ENCODE assay signal across 11 mouse cellular contexts in genomic region chr9:20606269-20606668, GRCm38 (mm10). TPM values are rescaled to one million over a fixed set of nuclear protein-coding genes. Genes with fewer than 3 reads are reported as not detected.
A peak's percentile ranks its signal among the peaks of the same experiment; 100 is the strongest.
DNase-seq lines count a peak whose midpoint lies in the region; ATAC-seq and TF ChIP-seq lines count a peak whose summit lies in the region.
"Had no signal": no experiment of that assay in that cellular context is flagged by ENCODE, and none has a peak within 500 bp of the region (broad histone marks: within the 10 kb centered on the region; RNA-seq: fewer than 3 reads in every experiment).

No protein-coding gene starts in this region.

- TF ChIP-seq RAD21 in MEL (IDR thresholded peaks at IDR 0.05; ENCODE audit: low read depth, low read length), result no peak

- 98% methylated on average over 1 of the region's 1 CpGs for WGBS in hindbrain, embryonic 10.5 days
- WGBS in hindbrain, embryonic 11.5 days, result 97% methylated on average over 1 of the region's 1 CpGs
- 100% methylated on average over 1 of the region's 1 CpGs for WGBS in hindbrain, embryonic 16.5 days
- whole genome bisulfite sequencing in midbrain, embryonic 16.5 days, result 92% methylated on average over 1 of the region's 1 CpGs

- peak overlapping the region; percentile 99; the same call in 1 of the 2 replicates for H3K27ac ChIP-seq in hindbrain, embryonic 10.5 days
- H3K27ac ChIP-seq in hindbrain, embryonic 11.5 days (ENCODE audit: low read depth, low read length), result no peak overlapping the region
- no peak overlapping the region for H3K27ac ChIP-seq in MEL (ENCODE audit: control insufficient read depth, low read depth, low read length)
- H3K27ac ChIP-seq in hindbrain, embryonic 16.5 days (ENCODE audit: low read depth, low read length), result no peak overlapping the region
- peak overlapping the region; percentile 99 for H3K27ac ChIP-seq in midbrain, embryonic 16.5 days (ENCODE audit: low read length)

- H3K79me2 ChIP-seq in MEL (ENCODE audit: control insufficient read depth, insufficient read depth, low read length, poor library complexity), result peaks cover 3% of the 10 kb centered on the region; the same call in 1 of the 2 replicates

- TF ChIP-seq POLR2A in MEL (IDR thresholded peaks at IDR 0.05; ENCODE audit: control insufficient read depth in 1 of 2, insufficient read depth in 1 of 2, low read depth in 1 of 2, low read length in 2 of 2, poor library complexity in 1 of 2), result no peak; a peak in 1 of 4 replicates

- peak overlapping the region; percentile 83; the same call in 1 of the 2 replicates for H3K4me3 ChIP-seq in hindbrain, embryonic 10.5 days
- no peak overlapping the region for H3K4me3 ChIP-seq in hindbrain, embryonic 11.5 days (ENCODE audit: low read depth, low read length)
- H3K4me3 ChIP-seq in MEL (ENCODE audit: control insufficient read depth in 1 of 2, insufficient read depth in 1 of 2, low read depth in 2 of 2, low read length in 2 of 2), result peak overlapping the region in 1 of 2 experiments; percentile 84; a peak in 1 of 4 replicates
- no peak overlapping the region for H3K4me3 ChIP-seq in hindbrain, embryonic 16.5 days (ENCODE audit: low read length)
- H3K4me3 ChIP-seq in midbrain, embryonic 16.5 days (ENCODE audit: low read depth, low read length), result no peak overlapping the region

- no peak overlapping the region for H3K4me2 ChIP-seq in hindbrain, embryonic 11.5 days (replicated peaks; ENCODE audit: low read depth, low read length)
- peak overlapping the region; percentile 66 for H3K4me2 ChIP-seq in hindbrain, embryonic 16.5 days (ENCODE audit: low read length)
- H3K4me2 ChIP-seq in midbrain, embryonic 16.5 days (ENCODE audit: low read length), result peak overlapping the region; percentile 64

- H3K9ac ChIP-seq in hindbrain, embryonic 11.5 days (ENCODE audit: low read depth, low read length), result no peak overlapping the region
- no peak overlapping the region for H3K9ac ChIP-seq in MEL (ENCODE audit: control insufficient read depth, low read depth, low read length, poor library complexity, severe bottlenecking)
- no peak overlapping the region for H3K9ac ChIP-seq in hindbrain, embryonic 16.5 days (ENCODE audit: low read depth, low read length)
- H3K9ac ChIP-seq in midbrain, embryonic 16.5 days (ENCODE audit: low read depth, low read length), result no peak overlapping the region

- peaks cover 4% of the 10 kb centered on the region; the same call in 1 of the 2 replicates for H3K9me3 ChIP-seq in hindbrain, embryonic 10.5 days
- H3K9me3 ChIP-seq in hindbrain, embryonic 11.5 days (ENCODE audit: control insufficient read depth, low read length), result no peaks in the 10 kb centered on the region
- H3K9me3 ChIP-seq in MEL (replicated peaks; ENCODE audit: insufficient read depth, low read length), result no peaks in the 10 kb centered on the region
- H3K9me3 ChIP-seq in hindbrain, embryonic 16.5 days (ENCODE audit: control insufficient read depth, low read length), result no peaks in the 10 kb centered on the region
- H3K9me3 ChIP-seq in midbrain, embryonic 16.5 days (replicated peaks; ENCODE audit: control insufficient read depth, low read length, poor library complexity, severe bottlenecking), result no peaks in the 10 kb centered on the region
- H3K9me3 ChIP-seq: liver, embryonic 15.5 days had no signal

- no peak for TF ChIP-seq EP300 in MEL (IDR thresholded peaks at IDR 0.05; ENCODE audit: low read depth in 1 of 2, low read length in 2 of 2)

- H3K27me3 ChIP-seq in hindbrain, embryonic 10.5 days (ENCODE audit: insufficient read depth, poor library complexity, severe bottlenecking), result no peaks in the 10 kb centered on the region
- no peaks in the 10 kb centered on the region for H3K27me3 ChIP-seq in hindbrain, embryonic 11.5 days (ENCODE audit: control insufficient read depth, insufficient read depth, low read length)
- no peaks in the 10 kb centered on the region for H3K27me3 ChIP-seq in MEL (ENCODE audit: control insufficient read depth in 1 of 2, insufficient read depth in 2 of 2, low read length in 2 of 2)
- H3K27me3 ChIP-seq in hindbrain, embryonic 16.5 days (replicated peaks; ENCODE audit: control insufficient read depth, insufficient read depth, low read length), result no peaks in the 10 kb centered on the region
- no peaks in the 10 kb centered on the region for H3K27me3 ChIP-seq in midbrain, embryonic 16.5 days (ENCODE audit: control insufficient read depth, insufficient read depth, low read depth, low read length)
- H3K27me3 ChIP-seq: liver, embryonic 15.5 days had no signal

- peaks cover 20% of the 10 kb centered on the region for H3K36me3 ChIP-seq in hindbrain, embryonic 10.5 days
- H3K36me3 ChIP-seq in hindbrain, embryonic 11.5 days (ENCODE audit: control insufficient read depth, insufficient read depth, low read length), result no peaks in the 10 kb centered on the region
- H3K36me3 ChIP-seq in MEL (ENCODE audit: control insufficient read depth in 1 of 2, insufficient read depth in 2 of 2, low read length in 2 of 2), result peaks cover 0 to 11% of the 10 kb centered on the region in 2 experiments; a peak in 2 of 4 replicates
- peaks cover 9% of the 10 kb centered on the region; the same call in 1 of the 2 replicates for H3K36me3 ChIP-seq in hindbrain, embryonic 16.5 days (ENCODE audit: control insufficient read depth, insufficient read depth, low read length)
- peaks cover 9% of the 10 kb centered on the region; the same call in 1 of the 2 replicates for H3K36me3 ChIP-seq in midbrain, embryonic 16.5 days (ENCODE audit: control insufficient read depth, insufficient read depth, low read length)

- H3K4me1 ChIP-seq in hindbrain, embryonic 10.5 days (replicated peaks), result peaks cover 9% of the 10 kb centered on the region
- no peaks in the 10 kb centered on the region for H3K4me1 ChIP-seq in hindbrain, embryonic 11.5 days (replicated peaks; ENCODE audit: control insufficient read depth, insufficient read depth, low read length)
- H3K4me1 ChIP-seq in MEL (ENCODE audit: control insufficient read depth in 1 of 2, insufficient read depth in 2 of 2, low read length in 2 of 2), result peaks cover 0 to 3% of the 10 kb centered on the region in 2 experiments; a peak in 2 of 4 replicates
- peaks cover 6% of the 10 kb centered on the region for H3K4me1 ChIP-seq in hindbrain, embryonic 16.5 days (ENCODE audit: control insufficient read depth, insufficient read depth, low read depth, low read length)
- H3K4me1 ChIP-seq in midbrain, embryonic 16.5 days (ENCODE audit: control insufficient read depth, insufficient read depth, low read length), result peaks cover 10% of the 10 kb centered on the region

- DNase-seq in hindbrain, embryonic 10.5 days (ENCODE audit: low spot score), result no peak
- no peak for DNase-seq in hindbrain, embryonic 11.5 days (ENCODE audit: low spot score)
- DNase-seq in MEL (ENCODE audit: low read depth, low spot score), result peak; percentile 30
- DNase-seq in retina, postnatal 1 day, result no peak
- DNase-seq: adrenal gland, adult 2 months; cerebellum, adult 2 months had no signal

- ATAC-seq in hindbrain, embryonic 11.5 days (ENCODE audit: low FRiP score), result no peak
- ATAC-seq in hindbrain, embryonic 16.5 days, result no peak
- no peak for ATAC-seq in midbrain, embryonic 16.5 days
- no peak for ATAC-seq in inflammation-experienced regulatory T-cells, adult 6 months
- no peak for ATAC-seq in megakaryocyte progenitor cell, adult 5-6 weeks (replicated peaks; ENCODE audit: poor library complexity)

- TF ChIP-seq CTCF in MEL (IDR thresholded peaks at IDR 0.05 in 2 of 3, conservative IDR thresholded peaks at IDR 0.05 in 1 of 3; ENCODE audit: control insufficient read depth in 1 of 3, insufficient read depth in 1 of 3, low read depth in 2 of 3, low read length in 3 of 3, poor library complexity in 1 of 3, severe bottlenecking in 1 of 3), result no peak

RNA-seq across cellular contexts. Expression of gene Zfp846, which starts 25.2 kb away (rescaled TPM):
- polyA plus RNA-seq in hindbrain, embryonic 10.5 days (2016; fragmentation: Nextera tagmentation; extraction: Ambion mirVana), result 17.8 and 20.0 TPM in 2 replicates
- 26.3 and 34.1 TPM in 2 replicates for polyA plus RNA-seq in hindbrain, embryonic 11.5 days (2014; fragmentation: Nextera tagmentation; extraction: Ambion mirVana)
- 7.8 and 10.2 TPM in 2 replicates for total RNA-seq in MEL (2012; rRNA removed)
- polyA plus RNA-seq in MEL (2012; ENCODE audit: insufficient read depth in 1 of 2, insufficient read length in 2 of 2, low read depth in 1 of 2, low replicate concordance in 2 of 2, missing spikeins in 1 of 2), result 10 to 100 TPM in 1 of 2 experiments, not detected in 1; 11.2 TPM
- 41.7 and 43.4 TPM in 2 replicates for polyA plus RNA-seq in hindbrain, embryonic 16.5 days (2015; fragmentation: Nextera tagmentation; extraction: Ambion mirVana)
- 48.1 and 55.5 TPM in 2 replicates for polyA plus RNA-seq in midbrain, embryonic 16.5 days (2015; fragmentation: Nextera tagmentation; extraction: Ambion mirVana)
- 10 to 100 TPM in 2 of 3 experiments, 1 to 10 TPM in 1; 7.2 to 15.1 (median 14.0) TPM for polyA plus RNA-seq in inflammation-experienced regulatory T-cells, adult 6 months (2017; shearing (Covaris generic))
- total RNA-seq in megakaryocyte progenitor cell, adult 5-6 weeks (2015), result 9.5 and 12.0 TPM in 2 replicates
- 4.7 and 5.6 TPM in 2 replicates for total RNA-seq in megakaryocyte progenitor cell, adult 5-6 weeks (2017)

RNA-seq across cellular contexts. Expression of gene Ubl5, which starts 36.4 kb away (rescaled TPM):
- 393 and 437 TPM in 2 replicates for polyA plus RNA-seq in hindbrain, embryonic 10.5 days (2016; fragmentation: Nextera tagmentation; extraction: Ambion mirVana)
- polyA plus RNA-seq in hindbrain, embryonic 11.5 days (2014; fragmentation: Nextera tagmentation; extraction: Ambion mirVana), result 448 and 456 TPM in 2 replicates
- 867 and 1,103 TPM in 2 replicates for total RNA-seq in MEL (2012; rRNA removed)
- polyA plus RNA-seq in MEL (2012; ENCODE audit: insufficient read depth in 1 of 2, insufficient read length in 2 of 2, low read depth in 1 of 2, low replicate concordance in 2 of 2, missing spikeins in 1 of 2), result 100 to 1,000 TPM in 1 of 2 experiments, not detected in 1; 850 TPM
- polyA plus RNA-seq in hindbrain, embryonic 16.5 days (2015; fragmentation: Nextera tagmentation; extraction: Ambion mirVana), result 428 and 459 TPM in 2 replicates
- polyA plus RNA-seq in midbrain, embryonic 16.5 days (2015; fragmentation: Nextera tagmentation; extraction: Ambion mirVana), result 444 and 482 TPM in 2 replicates
- 100 to 1,000 TPM; 323 to 416 (median 337) TPM for polyA plus RNA-seq in inflammation-experienced regulatory T-cells, adult 6 months (2017; shearing (Covaris generic))
- 420 and 464 TPM in 2 replicates for total RNA-seq in megakaryocyte progenitor cell, adult 5-6 weeks (2015)
- total RNA-seq in megakaryocyte progenitor cell, adult 5-6 weeks (2017), result 94.8 and 151 TPM in 2 replicates

RNA-seq across cellular contexts. Expression of gene Fbxl12, which starts 38.3 kb away (rescaled TPM):
- polyA plus RNA-seq in hindbrain, embryonic 10.5 days (2016; fragmentation: Nextera tagmentation; extraction: Ambion mirVana), result 21.5 and 21.9 TPM in 2 replicates
- 12.6 and 14.3 TPM in 2 replicates for polyA plus RNA-seq in hindbrain, embryonic 11.5 days (2014; fragmentation: Nextera tagmentation; extraction: Ambion mirVana)
- 14.9 and 16.4 TPM in 2 replicates for total RNA-seq in MEL (2012; rRNA removed)
- polyA plus RNA-seq in MEL (2012; ENCODE audit: insufficient read depth in 1 of 2, insufficient read length in 2 of 2, low read depth in 1 of 2, low replicate concordance in 2 of 2, missing spikeins in 1 of 2), result 10 to 100 TPM in 1 of 2 experiments, not detected in 1; 44.0 TPM
- 14.6 and 15.6 TPM in 2 replicates for polyA plus RNA-seq in hindbrain, embryonic 16.5 days (2015; fragmentation: Nextera tagmentation; extraction: Ambion mirVana)
- 13.8 and 14.7 TPM in 2 replicates for polyA plus RNA-seq in midbrain, embryonic 16.5 days (2015; fragmentation: Nextera tagmentation; extraction: Ambion mirVana)
- 10 to 100 TPM; 21.7 to 59.5 (median 54.3) TPM for polyA plus RNA-seq in inflammation-experienced regulatory T-cells, adult 6 months (2017; shearing (Covaris generic))
- total RNA-seq in megakaryocyte progenitor cell, adult 5-6 weeks (2015), result 8.3 and 17.3 TPM in 2 replicates
- 4.2 and 6.4 TPM in 2 replicates for total RNA-seq in megakaryocyte progenitor cell, adult 5-6 weeks (2017)

RNA-seq across cellular contexts. Expression of gene Pin1, which starts 45.6 kb away (rescaled TPM):
- polyA plus RNA-seq in hindbrain, embryonic 10.5 days (2016; fragmentation: Nextera tagmentation; extraction: Ambion mirVana), result 83.7 and 88.6 TPM in 2 replicates
- polyA plus RNA-seq in hindbrain, embryonic 11.5 days (2014; fragmentation: Nextera tagmentation; extraction: Ambion mirVana), result 65.2 and 65.9 TPM in 2 replicates
- 179 and 202 TPM in 2 replicates for total RNA-seq in MEL (2012; rRNA removed)
- 100 to 1,000 TPM; 136 to 201 TPM for polyA plus RNA-seq in MEL (2012; ENCODE audit: insufficient read depth in 1 of 2, insufficient read length in 2 of 2, low read depth in 1 of 2, low replicate concordance in 2 of 2, missing spikeins in 1 of 2)
- polyA plus RNA-seq in hindbrain, embryonic 16.5 days (2015; fragmentation: Nextera tagmentation; extraction: Ambion mirVana), result 70.6 and 76.1 TPM in 2 replicates
- 61.0 and 61.6 TPM in 2 replicates for polyA plus RNA-seq in midbrain, embryonic 16.5 days (2015; fragmentation: Nextera tagmentation; extraction: Ambion mirVana)
- polyA plus RNA-seq in inflammation-experienced regulatory T-cells, adult 6 months (2017; shearing (Covaris generic)), result 10 to 100 TPM; 23.0 to 29.3 (median 23.6) TPM
- 14.7 and 18.5 TPM in 2 replicates for total RNA-seq in megakaryocyte progenitor cell, adult 5-6 weeks (2015)
- total RNA-seq in megakaryocyte progenitor cell, adult 5-6 weeks (2017), result 14.7 and 19.1 TPM in 2 replicates

Comparison
In these comparisons a context has a peak if more than half of its experiments do, and no peak if none do; other contexts are left out.
1. H3K27ac ChIP-seq: peak in hindbrain, embryonic 10.5 days (single experiment) and midbrain, embryonic 16.5 days (single experiment); none in hindbrain, embryonic 11.5 days (single experiment), MEL (single experiment) and hindbrain, embryonic 16.5 days (single experiment).